Mouse (Mus musculus): Measurements from ENCODE around the gene Arhgap27.

DNA sequence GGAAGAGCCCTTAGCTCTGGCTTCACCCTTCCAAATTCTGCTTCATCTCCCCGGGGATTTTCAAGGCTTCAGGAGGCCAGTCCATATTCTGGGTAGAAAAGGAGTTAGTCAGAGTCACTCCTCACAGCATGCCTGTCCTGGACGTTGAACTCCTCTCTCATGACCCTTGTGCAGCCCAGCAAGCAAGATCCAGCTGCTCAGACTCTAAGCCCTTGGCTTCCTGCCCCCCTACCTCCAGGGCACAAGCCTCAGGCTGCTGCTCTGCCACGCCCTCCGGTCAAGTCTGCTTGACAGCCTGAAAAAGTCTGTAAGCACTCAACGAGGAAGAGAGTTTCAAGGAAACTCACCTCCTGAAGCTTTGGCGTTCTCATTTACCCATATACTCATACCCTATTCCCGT is 43.1 kb upstream of the Arhgap27 start:
- TF ChIP-seq GATA1 (IDR thresholded peaks at IDR 0.05; ENCODE audit: low read length) (no peak), TAL1 (IDR thresholded peaks at IDR 0.05; ENCODE audit: low read length) (no peak)

All from erythroblast, embryonic 14.5 days (primary cell).